Mouse (Mus musculus) leukemia stem cell, adult 10-12 weeks (primary cell): ENCODE data around the gene Rpl10l. TPM values are rescaled to one million over a fixed set of nuclear protein-coding genes. Genes with fewer than 3 reads are reported as not detected.

Source experiments
- polyA plus RNA-seq: library from polyadenylated mRNA; stranded (reverse); fragments of >175 nt; gene quantifications from 2 replicates; pipeline ENCODE4 v1.2.3, GENCODE M21; 2012; ENCODE audit warnings: low replicate concordance

Gene Rpl10l
- not detected in 2 replicates for polyA plus RNA-seq

DNA sequence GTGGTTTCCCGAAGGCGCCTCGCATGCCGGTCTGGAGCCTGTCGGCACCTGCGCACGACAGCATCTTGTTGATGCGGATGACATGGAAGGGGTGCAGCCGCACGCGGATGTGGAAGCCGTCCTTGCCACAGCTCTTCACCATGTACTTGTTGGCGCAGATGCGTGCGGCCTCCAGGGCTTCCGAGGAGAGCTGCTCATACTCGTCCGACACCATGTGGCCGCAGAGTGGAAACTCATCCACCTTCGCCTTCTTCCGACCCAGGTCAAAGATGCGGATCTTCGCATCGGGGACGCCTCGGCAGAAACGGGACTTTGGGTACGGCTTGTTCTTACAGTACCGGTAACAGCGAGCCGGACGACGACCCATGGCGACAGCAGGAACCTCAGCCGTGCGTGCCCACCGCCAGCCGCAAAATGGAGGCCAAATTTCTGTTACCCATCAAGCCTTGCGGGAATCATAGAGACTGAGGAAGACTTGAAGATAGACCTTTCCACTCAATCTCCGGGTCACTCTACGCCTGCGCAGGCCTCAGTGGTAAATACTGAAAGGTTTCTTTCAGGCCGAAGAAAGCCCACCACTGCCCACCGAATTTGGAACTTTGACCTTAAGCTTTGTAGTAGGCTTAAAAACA is at the start of gene Rpl10l:
Gene Rpl10l (minus strand): TSS at position 411 of the 632 bp plus-strand sequence.

